Mouse (Mus musculus) activated CD4-positive, CD25-positive, alpha-beta regulatory T cell, adult 4 months (primary cell): ENCODE measurements around the gene Rsrc2. TPM values are rescaled to one million over a fixed set of nuclear protein-coding genes. Genes with fewer than 3 reads are reported as not detected.
A peak's percentile ranks its signal among the peaks of the same experiment; 100 is the strongest.
"Not testable (repeated sequence)": the region's sequence is repeated elsewhere in the genome, so short reads cannot be mapped to it uniquely, and the experiment has no call there.

Source experiments
- ATAC-seq: one replicate; pipeline ENCODE4 v1.8.0; 2017
- polyA plus RNA-seq, 2 experiments: library from polyadenylated mRNA; unstranded; fragments of 100-300 nt; shearing (Covaris generic); gene quantifications; one replicate each; pipeline ENCODE4 v1.2.1; 2017

Gene Rsrc2
- 100 to 1,000 TPM; 149 to 161 TPM for polyA plus RNA-seq

DNA sequence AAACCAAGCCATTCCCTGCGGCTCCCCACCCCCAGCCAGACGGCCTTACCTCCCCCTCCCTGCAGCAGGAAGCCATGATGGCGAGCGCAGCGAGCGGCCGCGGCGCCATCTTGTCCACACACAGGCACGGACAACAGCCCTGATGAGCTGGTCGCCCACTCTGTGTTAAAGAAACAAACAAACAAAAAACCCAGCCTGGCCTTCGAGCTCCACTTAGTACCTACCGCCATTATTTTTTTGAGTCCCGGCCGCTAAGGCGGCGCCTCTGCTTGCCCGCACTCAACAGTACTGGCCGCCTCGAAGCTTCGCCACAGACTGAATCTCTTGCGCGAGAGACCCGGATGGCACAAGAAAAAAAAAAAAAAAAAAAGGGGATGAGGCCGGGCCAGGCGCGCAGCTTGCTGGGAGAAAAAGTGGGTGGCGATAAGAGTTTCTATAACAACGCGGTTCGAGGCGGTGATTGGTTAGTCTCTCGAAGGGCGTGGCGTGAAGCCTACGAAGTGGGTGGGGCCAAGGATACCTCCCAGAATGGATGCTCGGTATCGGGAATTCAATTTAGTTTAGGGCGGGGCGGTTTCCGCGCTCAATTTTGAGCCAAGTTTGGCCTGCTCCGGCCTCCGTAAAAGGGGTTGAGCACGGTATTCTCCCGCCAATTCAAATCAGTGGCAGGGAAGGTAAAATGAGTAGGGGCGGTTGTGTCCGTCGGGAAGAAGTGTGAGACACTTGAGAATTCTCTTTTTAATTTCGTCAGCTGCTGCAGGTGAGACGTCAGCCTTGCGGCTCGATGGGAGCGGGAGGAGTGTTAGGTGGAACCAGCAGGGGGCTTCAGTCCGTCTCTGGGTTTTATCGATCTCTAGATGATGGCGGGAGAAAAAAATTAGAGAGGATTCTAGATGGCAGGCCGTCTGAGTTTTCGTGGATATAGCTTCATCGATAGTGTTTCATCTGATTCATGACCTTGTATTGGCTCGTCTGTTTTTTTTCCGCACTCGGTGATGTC lies at the start of gene Rsrc2, which contains the start of gene Kntc1:
TSS of gene Rsrc2 (minus strand) at position 350 of the 1,000 bp plus-strand sequence.
TSS of gene Kntc1 (plus strand) at position 652 of the 1,000 bp plus-strand sequence.
- ATAC-seq = peak; percentile 97

- no peak for ATAC-seq
Measured at GRCm38 (mm10) chr5:123793081-123793480, 43.9 kb upstream of the Rsrc2 start.

DNA sequence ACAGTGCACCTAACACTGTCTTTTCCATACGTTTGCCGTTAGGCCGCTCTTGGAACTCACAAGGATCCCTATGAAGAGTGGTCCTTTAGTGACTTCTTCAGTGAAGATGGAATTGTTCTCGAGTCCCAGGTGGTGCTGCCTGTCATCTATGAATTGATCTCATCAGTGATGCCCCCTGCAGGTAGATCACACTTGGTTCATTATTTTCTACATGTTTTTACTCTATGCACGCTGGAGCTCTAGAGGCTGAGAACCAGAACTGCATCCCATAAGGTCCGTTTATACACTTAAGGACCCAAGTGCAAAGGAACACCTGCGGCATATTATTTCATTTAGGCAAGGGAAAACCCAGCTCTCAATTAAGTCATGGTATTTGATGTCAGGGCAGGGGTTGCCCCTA lies 39.8 kb upstream of the Rsrc2 start:
- no peak for ATAC-seq

DNA sequence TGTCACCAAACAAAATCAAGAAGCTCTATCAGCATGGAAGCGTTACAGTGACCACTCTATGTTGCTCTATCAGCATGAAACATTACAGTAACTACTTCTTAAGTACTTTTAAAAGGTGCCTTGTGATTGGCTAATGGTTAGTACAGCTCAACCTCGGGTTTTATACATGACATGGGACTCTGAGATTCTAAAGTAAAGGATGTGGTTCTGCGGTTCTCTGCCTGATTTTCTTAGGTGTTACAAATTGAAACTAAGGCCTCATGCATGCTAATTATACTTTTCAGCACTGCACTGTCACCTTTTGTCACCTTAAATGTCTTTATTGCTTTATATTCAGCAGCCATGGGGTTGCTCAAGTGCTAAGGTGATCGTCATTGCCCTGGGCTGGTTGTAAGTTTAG lies 32.6 kb upstream of the Rsrc2 start:
- ATAC-seq = peak; percentile 69

- ATAC-seq = no peak
Measured at GRCm38 (mm10) chr5:123780716-123781115, 31.5 kb upstream of the Rsrc2 start.

GRCm38 (mm10) chr5:123773441-123773840 lies 24.2 kb upstream of the Rsrc2 start:
- ATAC-seq = no peak

- not testable (repeated sequence) for ATAC-seq
Measured at GRCm38 (mm10) chr5:123766455-123766854, 17.2 kb upstream of the Rsrc2 start.

- no peak for ATAC-seq
Measured at GRCm38 (mm10) chr5:123765506-123765905, 16.3 kb upstream of the Rsrc2 start.

DNA sequence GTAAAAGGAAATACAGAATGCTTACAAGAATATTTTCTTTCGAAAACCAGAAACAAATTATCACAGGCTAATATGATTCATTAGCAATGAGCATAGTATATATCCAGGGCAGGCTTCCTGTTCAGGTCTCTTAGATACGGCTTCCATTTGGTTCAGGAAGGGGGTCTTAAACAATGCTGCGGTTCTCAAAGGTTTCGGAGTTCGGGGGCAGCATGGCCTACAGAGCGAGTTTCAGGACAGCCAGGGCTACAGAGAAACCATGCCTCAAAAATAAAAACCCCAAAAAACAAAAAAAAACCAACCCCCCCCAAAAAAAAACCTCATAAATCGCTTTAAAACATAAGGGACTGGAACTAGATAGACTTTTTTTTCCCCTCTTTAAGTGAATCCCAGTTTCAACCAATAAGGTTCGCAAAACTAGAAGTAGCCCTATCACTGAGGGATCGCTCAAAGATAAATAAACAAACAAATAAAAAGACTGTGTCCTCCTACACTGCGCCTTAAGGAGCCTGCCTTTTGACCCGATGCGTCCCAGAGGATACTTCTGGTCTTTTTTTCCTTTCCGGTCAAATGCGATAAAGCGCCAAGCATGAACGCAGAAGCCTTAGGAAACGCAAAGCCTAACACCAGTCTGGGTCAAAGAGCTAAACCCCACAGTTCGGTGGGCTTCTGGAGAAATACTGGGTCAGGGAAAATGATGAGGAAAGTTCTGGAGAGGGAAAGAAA lies 712 bp downstream of the Rsrc2 start:
- no peak for ATAC-seq

DNA sequence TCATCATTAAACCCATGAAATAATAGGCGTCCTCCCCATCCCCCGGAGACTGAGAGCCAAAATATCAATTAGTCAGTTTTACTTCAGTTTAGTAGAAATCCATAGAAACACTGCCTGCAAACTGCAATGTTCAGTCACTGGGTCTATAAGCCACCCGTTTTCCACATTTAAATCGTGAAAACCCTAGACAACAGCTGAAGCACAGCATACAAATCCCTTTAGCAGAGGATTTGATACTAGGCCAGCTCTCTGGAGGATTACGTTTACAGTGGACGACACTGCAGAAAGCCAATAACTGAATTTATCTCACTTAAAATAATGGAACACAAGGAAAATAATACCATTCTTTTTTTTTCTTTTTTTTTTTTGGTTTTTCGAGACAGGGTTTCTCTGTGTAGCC lies 1.6 kb downstream of the Rsrc2 start:
- no peak for ATAC-seq

DNA sequence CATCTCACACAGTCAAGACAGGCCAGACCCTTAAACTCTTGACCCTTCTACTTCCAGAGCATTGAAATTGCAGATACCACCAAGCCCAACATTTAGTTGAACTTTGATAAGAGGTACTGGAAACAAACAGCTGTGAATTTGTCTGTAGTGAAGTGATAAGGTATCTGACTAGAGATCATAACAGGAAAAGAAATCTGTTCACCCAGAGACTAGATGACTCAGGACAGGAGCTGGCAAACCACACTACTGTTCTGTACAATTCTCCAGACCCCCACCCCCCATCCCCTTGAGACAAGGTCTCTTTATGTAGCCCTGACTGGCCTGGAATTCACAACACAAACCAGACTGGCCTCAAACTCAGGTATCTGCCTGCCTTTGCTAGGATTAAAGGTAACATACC lies 3.0 kb downstream of the Rsrc2 start:
- no peak for ATAC-seq

- ATAC-seq = no peak
Measured at GRCm38 (mm10) chr5:123744358-123744757, 4.9 kb downstream of the Rsrc2 start.

- no peak for ATAC-seq
Measured at GRCm38 (mm10) chr5:123730981-123731380, 18.2 kb downstream of the Rsrc2 start.

GRCm38 (mm10) chr5:123723816-123724215 lies 25.4 kb downstream of the Rsrc2 start:
- not testable (repeated sequence) for ATAC-seq

DNA sequence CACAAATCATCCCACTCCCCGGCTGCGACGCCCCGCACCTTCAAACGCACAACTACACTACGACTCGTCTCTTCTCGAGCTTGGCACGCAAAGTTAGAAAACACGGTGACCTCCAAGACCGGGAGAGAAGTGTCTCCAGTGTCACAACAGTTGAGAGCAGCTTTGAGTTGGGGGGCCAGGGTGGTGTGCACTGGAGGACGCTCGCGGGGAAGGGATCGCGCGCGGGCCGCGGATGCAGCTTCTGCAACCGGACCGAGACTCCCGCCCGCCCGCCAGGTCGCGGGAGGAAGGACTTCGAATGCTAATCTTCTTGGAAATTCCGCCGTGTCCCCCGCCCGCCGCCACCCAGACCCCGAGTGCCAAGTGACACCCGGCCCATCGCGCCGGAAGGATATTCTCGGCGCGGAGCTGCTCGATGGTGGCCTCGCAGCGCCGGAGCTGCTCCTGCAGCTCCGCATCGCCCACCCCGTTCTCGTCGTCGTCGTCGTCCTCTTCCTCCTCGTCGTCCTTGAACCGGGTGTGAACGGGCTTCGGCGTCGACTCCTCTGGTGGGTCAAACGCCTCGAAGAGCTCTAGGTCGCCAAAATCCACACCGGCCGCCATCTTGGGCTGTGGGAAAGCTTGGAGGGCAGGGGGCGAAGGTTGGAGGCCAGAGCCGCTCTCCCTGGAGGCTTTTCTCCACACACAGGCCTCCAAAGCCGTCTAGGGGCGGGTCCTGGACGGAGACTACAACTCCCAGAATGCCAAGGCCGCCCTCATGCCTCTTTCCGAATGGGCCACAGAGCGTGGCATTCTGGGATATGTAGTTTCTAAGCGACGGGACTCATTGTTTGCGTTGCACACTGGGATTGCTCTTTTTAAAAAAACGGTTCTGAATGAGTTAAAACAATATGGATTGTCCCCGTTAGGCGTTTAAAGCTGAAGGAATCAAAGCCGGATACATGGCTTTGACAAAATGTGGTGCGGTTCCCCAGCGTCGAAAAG lies 28.6 kb downstream of the Rsrc2 start, which contains the start of gene Zcchc8:
TSS of gene Zcchc8 (minus strand) at position 773 of the 984 bp plus-strand sequence.
- ATAC-seq = peak; percentile 98

DNA sequence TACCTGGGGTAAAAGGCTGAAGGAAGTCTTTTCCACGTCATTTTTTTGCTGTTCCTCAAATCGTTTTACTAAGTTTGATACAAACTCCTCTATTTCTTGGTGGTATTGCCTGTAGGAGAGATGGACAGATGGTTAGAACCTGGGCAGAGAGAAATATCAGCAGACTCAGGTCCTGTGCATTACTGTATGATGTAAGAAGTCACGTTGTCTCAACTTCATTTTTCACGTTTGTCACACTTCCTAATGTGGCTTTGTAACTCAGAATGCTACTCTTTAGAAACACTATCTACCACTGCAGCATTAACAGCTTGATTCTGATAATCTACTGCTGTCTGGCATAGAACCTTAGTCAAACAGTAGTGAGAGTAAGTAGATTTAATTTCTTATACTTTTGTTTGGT lies 34.6 kb downstream of the Rsrc2 start:
- no peak for ATAC-seq

GRCm38 (mm10) chr5:123713782-123714181 lies 35.4 kb downstream of the Rsrc2 start:
- ATAC-seq = no peak

GRCm38 (mm10) chr5:123709571-123709970 lies 39.6 kb downstream of the Rsrc2 start:
- ATAC-seq = no peak

- no peak for ATAC-seq
Measured at GRCm38 (mm10) chr5:123708598-123708997, 40.6 kb downstream of the Rsrc2 start.

DNA sequence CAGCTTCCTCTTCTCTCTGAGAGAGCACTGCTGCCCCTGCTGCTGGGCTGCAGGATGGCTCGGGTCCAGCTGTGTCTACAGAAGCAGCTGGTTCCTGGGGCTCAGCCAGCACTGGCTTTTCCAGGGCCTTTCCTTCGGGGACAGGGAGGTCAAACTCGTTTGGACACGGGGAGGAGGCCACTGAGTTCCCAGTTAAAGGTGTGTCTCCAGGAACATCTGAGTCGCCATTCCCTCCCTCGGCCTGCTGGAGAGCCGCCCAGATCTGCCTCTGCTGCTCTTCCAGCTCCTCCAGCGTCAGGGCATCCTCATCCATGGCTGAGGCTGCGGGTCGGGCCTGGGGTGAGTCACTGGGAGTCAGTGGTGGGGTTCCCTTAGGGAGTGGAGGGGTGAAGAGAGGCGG lies 48.6 kb downstream of the Rsrc2 start:
- ATAC-seq = no peak

DNA sequence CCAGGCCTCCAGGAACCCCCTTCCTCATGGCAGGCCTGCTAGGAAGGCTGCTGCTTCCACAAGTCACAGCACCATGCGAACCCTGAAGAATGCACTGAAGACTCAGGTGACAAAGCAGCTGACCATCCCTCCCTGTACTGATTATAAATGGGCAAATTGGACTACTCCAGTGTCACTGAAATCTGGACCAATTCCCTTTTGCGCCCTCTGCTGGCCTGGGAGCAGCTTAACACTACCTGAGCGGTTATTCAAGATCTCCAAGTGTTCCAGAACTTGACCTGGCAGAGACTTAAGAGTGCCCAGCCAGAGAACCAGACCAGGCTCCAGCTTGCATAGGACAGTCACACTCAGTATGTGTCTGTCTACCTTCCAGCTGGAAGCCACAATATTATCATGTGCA lies 50.0 kb downstream of the Rsrc2 start:
- ATAC-seq = no peak

- no peak for ATAC-seq
Measured at GRCm38 (mm10) chr5:123696961-123697360, 52.3 kb downstream of the Rsrc2 start.
